Mouse (Mus musculus) neutrophil, adult 65 days (primary cell): ENCODE results near the gene Dmkn. TPM values are rescaled to one million over a fixed set of nuclear protein-coding genes. Genes with fewer than 3 reads are reported as not detected.

Experiments used
- total RNA-seq: library from RNA; stranded (reverse); gene quantifications from 2 replicates; pipeline ENCODE4 v1.2.4, GENCODE M21; 2023

The Dmkn gene
- total RNA-seq = 2.3 and 3.3 TPM in 2 replicates

DNA sequence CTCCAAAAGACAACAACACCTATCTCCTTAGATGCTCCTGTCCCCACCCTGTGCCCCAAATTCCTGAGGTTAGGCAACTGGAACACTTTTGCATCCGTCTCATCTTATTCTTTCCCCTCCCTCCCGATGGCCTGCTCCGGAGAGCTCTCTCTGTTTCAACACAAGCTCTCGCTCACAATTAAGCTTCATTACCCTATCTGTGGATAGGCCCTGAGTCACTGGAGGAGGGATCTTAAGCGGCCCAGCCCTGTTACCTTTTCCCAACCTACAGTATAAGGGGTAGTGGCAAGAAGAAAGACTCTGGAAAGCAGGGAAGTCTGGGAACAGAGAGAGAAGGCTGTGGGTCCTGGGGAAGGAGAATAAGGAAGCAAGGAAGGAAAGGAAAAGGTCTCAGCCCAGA is at the start of gene Dmkn:
Gene Dmkn, plus strand, starts transcription at position 301 of the 400 bp plus-strand sequence.

DNA sequence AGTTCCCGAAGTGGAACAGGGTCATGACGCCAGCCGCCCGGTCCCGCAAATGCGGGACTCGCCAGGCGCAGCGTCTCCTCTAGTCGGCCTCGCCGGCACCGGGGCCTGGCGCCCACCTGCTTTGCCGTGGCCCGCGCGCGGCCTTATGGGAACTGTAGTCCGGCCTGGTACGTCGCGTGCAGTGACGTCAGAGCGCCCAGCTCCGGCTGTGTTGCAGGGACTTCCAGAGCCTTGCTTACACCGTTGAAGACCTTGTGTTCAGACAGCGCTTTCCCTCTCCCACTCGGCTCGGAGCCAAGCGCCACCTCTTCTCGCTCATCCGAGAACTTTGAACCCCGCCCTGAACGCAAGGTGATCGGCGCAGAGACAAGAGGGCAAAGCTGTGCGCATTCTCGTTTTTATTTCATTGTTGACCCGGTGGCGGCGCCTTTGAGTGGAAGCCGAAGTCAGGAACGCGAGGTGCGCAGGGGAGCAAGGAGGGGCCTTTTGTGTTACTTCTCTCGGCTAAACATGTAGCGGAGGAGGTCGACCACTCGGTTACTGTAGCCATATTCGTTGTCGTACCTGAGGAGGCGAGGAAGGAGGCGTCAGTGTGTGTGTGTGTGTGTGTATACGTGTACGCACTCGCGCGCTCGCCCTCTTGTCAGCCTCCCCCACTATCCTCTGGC is 34.0 kb upstream of the Dmkn start, which contains the start of gene Tmem147:
Gene Tmem147, minus strand, starts transcription at position 145 of the 668 bp plus-strand sequence.

DNA sequence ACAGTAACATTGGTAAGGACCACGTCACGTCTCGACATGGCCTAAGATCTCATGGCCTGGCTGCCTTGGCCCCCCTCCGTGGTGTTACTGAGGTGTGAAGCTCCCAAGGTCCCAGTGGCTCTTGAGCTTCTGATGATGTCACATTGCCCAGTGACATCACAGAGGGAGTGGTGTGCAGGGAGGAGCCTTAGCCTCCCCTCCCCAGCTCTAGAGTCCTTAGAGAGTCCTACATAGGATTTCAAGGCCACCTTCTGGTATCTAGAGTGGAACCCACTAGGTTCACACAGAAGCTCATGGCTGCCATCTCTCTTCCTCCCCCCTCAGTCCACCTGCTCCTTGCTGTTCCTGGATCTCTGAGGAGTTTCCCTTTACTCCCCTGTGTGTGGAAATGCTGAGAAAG is 19.9 kb upstream of the Dmkn start, which contains the start of gene Gapdhs:
Gene Gapdhs, minus strand, starts transcription at position 65 of the 400 bp plus-strand sequence.

DNA sequence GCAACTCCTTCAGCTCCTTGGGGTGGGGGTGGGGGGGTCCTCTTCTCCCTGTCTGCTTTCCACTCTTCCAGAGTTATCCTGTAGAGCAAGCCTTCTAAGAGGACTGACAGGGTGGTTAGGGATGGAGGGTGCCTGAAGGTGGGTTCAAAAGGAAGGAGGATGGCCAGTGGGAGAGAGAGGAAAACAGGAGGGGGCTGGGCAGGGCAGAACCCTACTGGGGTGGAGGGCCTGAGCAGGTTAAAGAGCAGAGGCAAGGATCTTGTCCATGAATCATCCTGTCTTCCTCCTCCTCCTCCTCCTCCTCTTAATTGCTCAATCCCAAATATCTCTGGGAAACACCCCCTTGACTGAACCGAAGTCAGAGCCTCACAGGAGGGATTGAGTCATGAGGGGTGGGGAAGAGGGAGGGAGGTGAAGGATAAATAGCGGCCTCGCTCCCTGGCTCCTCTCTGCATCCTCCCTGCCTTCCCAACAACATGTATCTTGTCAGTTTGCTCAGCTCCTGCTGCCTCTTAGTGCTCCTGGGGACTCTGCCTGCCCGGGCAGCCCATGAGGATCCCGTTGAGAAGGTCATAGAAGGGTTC is 12.4 kb upstream of the Dmkn start, which contains the start of gene Sbsn:
Gene Sbsn, plus strand, starts transcription at position 386 of the 584 bp plus-strand sequence.

DNA sequence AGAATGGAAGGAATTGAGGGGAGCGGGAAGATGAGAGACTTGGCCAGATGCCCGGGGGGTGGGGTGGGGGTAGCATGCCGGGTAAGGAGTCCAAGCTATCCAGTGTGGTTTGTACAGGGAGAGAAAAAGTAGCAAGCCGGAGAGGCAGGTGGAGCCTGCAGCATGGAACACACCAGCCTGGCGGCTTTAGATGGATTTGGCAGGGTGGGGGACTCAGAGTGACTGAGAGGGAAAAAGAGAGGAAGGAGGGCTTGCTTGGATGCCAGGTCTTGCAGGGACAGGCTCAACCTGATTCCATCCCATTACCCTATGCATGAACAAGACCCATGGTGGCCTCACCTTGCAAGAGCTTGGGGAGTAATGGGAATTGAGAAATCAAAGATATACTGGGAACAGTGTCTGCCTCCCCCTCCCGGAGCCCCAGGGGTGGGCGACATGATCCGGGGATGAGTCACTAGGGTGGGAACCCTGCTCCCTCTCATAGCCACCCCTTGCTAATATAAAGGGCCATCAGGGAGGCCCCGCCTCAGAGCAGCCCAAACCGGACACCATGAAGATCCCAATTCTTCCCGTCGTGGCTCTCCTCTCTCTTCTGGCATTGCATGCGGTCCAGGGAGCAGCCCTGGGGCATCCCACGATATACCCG is 23.9 kb downstream of the Dmkn start, which contains the start of gene Krtdap:
Gene Krtdap, plus strand, starts transcription at position 520 of the 646 bp plus-strand sequence.

DNA sequence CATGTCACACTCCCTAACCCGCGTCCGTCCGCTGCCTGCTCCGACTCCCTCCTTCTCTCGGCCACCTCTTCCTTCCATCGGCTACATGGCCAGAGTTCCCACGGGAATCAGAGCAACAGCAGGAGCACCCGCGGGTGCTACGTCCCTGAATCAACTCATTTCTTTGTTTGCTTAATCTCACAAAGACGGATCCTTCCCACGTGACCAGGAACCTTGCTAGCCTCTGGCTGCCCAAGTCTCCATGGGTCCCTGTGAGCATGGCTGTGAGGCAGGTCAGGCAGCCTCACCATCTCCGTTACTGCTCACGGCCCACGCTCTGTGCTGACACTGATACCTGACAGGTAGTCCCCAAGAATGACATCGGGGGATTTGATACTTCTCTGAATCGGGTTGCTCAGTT is 60.1 kb downstream of the Dmkn start, which contains the start of gene Ffar2:
Gene Ffar2, minus strand, starts transcription at position 101 of the 400 bp plus-strand sequence.

Other genes with a start within 250 kb of the Dmkn start
- gene Arhgap33, start 228.7 kb upstream of the Dmkn start, total RNA-seq = 9.4 and 16.2 TPM in 2 replicates
- 2.6 and 4.0 TPM in 2 replicates for gene Hspb6, start 211.6 kb upstream of the Dmkn start, total RNA-seq
- gene Proser3, start 211.5 kb upstream of the Dmkn start, total RNA-seq = 2.2 and 3.3 TPM in 2 replicates
- 28.0 and 29.5 TPM in 2 replicates for gene Lin37, start 203.9 kb upstream of the Dmkn start, total RNA-seq
- 38.4 and 45.2 TPM in 2 replicates for gene U2af1l4, start 200.5 kb upstream of the Dmkn start, total RNA-seq
- gene Gm49396, start 200.4 kb upstream of the Dmkn start, total RNA-seq = 1.3 and 2.7 TPM in 2 replicates
- gene Psenen, start 200.1 kb upstream of the Dmkn start, total RNA-seq = 115 TPM in 2 replicates
- 3.5 and 6.1 TPM in 2 replicates for gene Igflr1, start 198.3 kb upstream of the Dmkn start, total RNA-seq
- 47.8 and 65.1 TPM in 2 replicates for gene Kmt2b, start 175.0 kb upstream of the Dmkn start, total RNA-seq
- gene Zbtb32, start 164.8 kb upstream of the Dmkn start, total RNA-seq = 0.29 TPM in 1 of 2 replicates, not detected in the other
- gene Upk1a, start 150.9 kb upstream of the Dmkn start, total RNA-seq = not detected in 2 replicates
- gene Cox6b1, start 137.6 kb upstream of the Dmkn start, total RNA-seq = 220 and 238 TPM in 2 replicates
- not detected in 2 replicates for gene Etv2, start 127.9 kb upstream of the Dmkn start, total RNA-seq
- 88.7 and 91.5 TPM in 2 replicates for gene Rbm42, start 113.4 kb upstream of the Dmkn start, total RNA-seq
- gene Haus5, start 98.8 kb upstream of the Dmkn start, total RNA-seq = 17.9 and 25.1 TPM in 2 replicates
- not detected in 2 replicates for gene Pmis2, start 92.2 kb upstream of the Dmkn start, total RNA-seq
- gene 2200002J24Rik, start 64.8 kb upstream of the Dmkn start, total RNA-seq = not detected in 2 replicates
- gene Atp4a, start 51.5 kb upstream of the Dmkn start, total RNA-seq = not detected in 2 replicates
- 17.2 and 23.5 TPM in 2 replicates for gene Tmem147, start 34.2 kb upstream of the Dmkn start, total RNA-seq
- not detected in 2 replicates for gene Gapdhs, start 20.1 kb upstream of the Dmkn start, total RNA-seq
- gene Sbsn, start 12.3 kb upstream of the Dmkn start, total RNA-seq = 0.16 and 0.57 TPM in 2 replicates
- gene Krtdap, start 24.1 kb downstream of the Dmkn start, total RNA-seq = not detected in 2 replicates
- 31.3 and 40.2 TPM in 2 replicates for gene Ffar2, start 60.0 kb downstream of the Dmkn start, total RNA-seq
- not detected in 2 replicates for gene Ffar3, start 92.4 kb downstream of the Dmkn start, total RNA-seq
- gene Ffar1, start 97.8 kb downstream of the Dmkn start, total RNA-seq = not detected in 2 replicates
- gene Cd22, start 116.6 kb downstream of the Dmkn start, total RNA-seq = 3.5 and 3.8 TPM in 2 replicates
- gene Mag, start 151.1 kb downstream of the Dmkn start, total RNA-seq = 1.3 and 2.4 TPM in 2 replicates
- 1.7 TPM in 1 of 2 replicates, not detected in the other for gene Hamp2, start 160.9 kb downstream of the Dmkn start, total RNA-seq
- gene Hamp, start 180.3 kb downstream of the Dmkn start, total RNA-seq = not detected in 2 replicates
- 97.9 and 113 TPM in 2 replicates for gene Usf2, start 193.0 kb downstream of the Dmkn start, total RNA-seq
- gene Lsr, start 209.7 kb downstream of the Dmkn start, total RNA-seq = 2.4 and 2.8 TPM in 2 replicates
- 0.45 and 0.63 TPM in 2 replicates for gene Fam187b, start 210.0 kb downstream of the Dmkn start, total RNA-seq